ENCODE assay signal across 25 mouse cellular contexts in genomic region chr8:90068441-90068840, GRCm38 (mm10).
DNase-seq lines count a peak whose midpoint lies in the region; ATAC-seq lines count a peak whose summit lies in the region.
"Had no signal": no experiment of that assay in that cellular context is flagged by ENCODE, and none has a peak within 500 bp of the region (broad histone marks: within the 10 kb centered on the region; RNA-seq: fewer than 3 reads in every experiment).

No protein-coding gene starts in this region.

- peaks cover 36% of the 10 kb centered on the region for H3K4me1 ChIP-seq in forebrain, embryonic 10.5 days
- peaks cover 17% of the 10 kb centered on the region for H3K4me1 ChIP-seq in forebrain, embryonic 16.5 days (replicated peaks; ENCODE audit: control insufficient read depth, insufficient read depth, low read length)
- peaks cover 35% of the 10 kb centered on the region for H3K4me1 ChIP-seq in midbrain, embryonic 12.5 days
- peaks cover 29% of the 10 kb centered on the region for H3K4me1 ChIP-seq in midbrain, embryonic 14.5 days (ENCODE audit: control insufficient read depth, insufficient read depth, low read length)
- peaks cover 24% of the 10 kb centered on the region for H3K4me1 ChIP-seq in forebrain, embryonic 15.5 days
- H3K4me1 ChIP-seq: embryonic facial prominence, embryonic 15.5 days had no signal

- no peaks in the 10 kb centered on the region for H3K36me3 ChIP-seq in forebrain, embryonic 10.5 days (replicated peaks)
- H3K36me3 ChIP-seq in forebrain, embryonic 16.5 days (ENCODE audit: control insufficient read depth, insufficient read depth) = no peaks in the 10 kb centered on the region
- H3K36me3 ChIP-seq in midbrain, embryonic 12.5 days = no peaks in the 10 kb centered on the region
- H3K36me3 ChIP-seq in midbrain, embryonic 14.5 days (ENCODE audit: control insufficient read depth, insufficient read depth, low read length) = no peaks in the 10 kb centered on the region
- no peaks in the 10 kb centered on the region for H3K36me3 ChIP-seq in forebrain, embryonic 15.5 days
- H3K36me3 ChIP-seq: embryonic facial prominence, embryonic 12.5 days; embryonic facial prominence, embryonic 15.5 days; heart, embryonic 10.5 days; heart, embryonic 13.5 days; hindbrain, embryonic 12.5 days; hindbrain, embryonic 15.5 days had no signal

- no peaks in the 10 kb centered on the region for H3K27me3 ChIP-seq in forebrain, embryonic 10.5 days (ENCODE audit: poor library complexity, severe bottlenecking)
- no peaks in the 10 kb centered on the region for H3K27me3 ChIP-seq in forebrain, embryonic 16.5 days (replicated peaks; ENCODE audit: control insufficient read depth, insufficient read depth, low read length)
- no peaks in the 10 kb centered on the region for H3K27me3 ChIP-seq in midbrain, embryonic 12.5 days
- H3K27me3 ChIP-seq in midbrain, embryonic 14.5 days (ENCODE audit: control insufficient read depth, insufficient read depth, low read length) = no peaks in the 10 kb centered on the region
- H3K27me3 ChIP-seq in forebrain, embryonic 15.5 days = no peaks in the 10 kb centered on the region
- H3K27me3 ChIP-seq: embryonic facial prominence, embryonic 12.5 days; embryonic facial prominence, embryonic 15.5 days; heart, embryonic 13.5 days; hindbrain, embryonic 12.5 days; hindbrain, embryonic 15.5 days had no signal

- no peak overlapping the region for H3K9ac ChIP-seq in forebrain, embryonic 16.5 days (replicated peaks; ENCODE audit: low read depth, low read length)
- no peak overlapping the region for H3K9ac ChIP-seq in midbrain, embryonic 12.5 days (replicated peaks)
- H3K9ac ChIP-seq in midbrain, embryonic 14.5 days (replicated peaks; ENCODE audit: low read length) = no peak overlapping the region
- H3K9ac ChIP-seq in forebrain, embryonic 15.5 days (replicated peaks) = no peak overlapping the region
- H3K9ac ChIP-seq: embryonic facial prominence, embryonic 12.5 days; embryonic facial prominence, embryonic 15.5 days; heart, embryonic 13.5 days; hindbrain, embryonic 12.5 days; hindbrain, embryonic 15.5 days had no signal

- H3K27ac ChIP-seq in forebrain, embryonic 10.5 days = no peak overlapping the region
- H3K27ac ChIP-seq in forebrain, embryonic 16.5 days (ENCODE audit: low read length) = no peak overlapping the region
- H3K27ac ChIP-seq in midbrain, embryonic 12.5 days (replicated peaks) = 0 out of 2 replicates have a peak overlapping the region, but pooled peaks have one; percentile 1
- no peak overlapping the region for H3K27ac ChIP-seq in midbrain, embryonic 14.5 days (replicated peaks; ENCODE audit: low read depth, low read length)
- 0 out of 2 replicates have a peak overlapping the region, but pooled peaks have one; percentile 64 for H3K27ac ChIP-seq in forebrain, embryonic 15.5 days (replicated peaks)
- H3K27ac ChIP-seq: embryonic facial prominence, embryonic 12.5 days; embryonic facial prominence, embryonic 15.5 days; heart, adult 2 months; heart, embryonic 10.5 days; heart, embryonic 13.5 days had no signal

- peak; percentile 1 for DNase-seq in forebrain, embryonic 10.5 days (ENCODE audit: extremely low spot score, low spot score)
- DNase-seq in midbrain, embryonic 14.5 days = no peak
- DNase-seq in Muller cell, postnatal 12 days (ENCODE audit: inconsistent ontology term) = peak; percentile 62
- no peak for DNase-seq in ovary, postnatal 10 days (ENCODE audit: low spot score)
- DNase-seq: adrenal gland, postnatal 10 days; adrenal gland, postnatal 36 days; cerebellum, adult 11 months; cerebellum, adult 2 months; cerebellum, adult 9-11 months; cerebellum, postnatal 25 days; gastrocnemius, postnatal 10 days; gastrocnemius, postnatal 36 days; heart, adult 2 months; heart, postnatal 14 days; heart, postnatal 4 days had no signal

- no peak overlapping the region for H3K4me3 ChIP-seq in forebrain, embryonic 10.5 days
- H3K4me3 ChIP-seq in forebrain, embryonic 16.5 days (replicated peaks; ENCODE audit: low read length) = no peak overlapping the region
- no peak overlapping the region for H3K4me3 ChIP-seq in midbrain, embryonic 12.5 days
- H3K4me3 ChIP-seq in midbrain, embryonic 14.5 days (replicated peaks; ENCODE audit: low read depth, low read length) = no peak overlapping the region
- no peak overlapping the region for H3K4me3 ChIP-seq in forebrain, embryonic 15.5 days
- H3K4me3 ChIP-seq: embryonic facial prominence, embryonic 12.5 days; embryonic facial prominence, embryonic 15.5 days; heart, adult 2 months; heart, embryonic 10.5 days; heart, embryonic 13.5 days; hindbrain, embryonic 12.5 days; hindbrain, embryonic 15.5 days had no signal

- ATAC-seq in forebrain, embryonic 16.5 days = no peak
- no peak for ATAC-seq in midbrain, embryonic 12.5 days (ENCODE audit: low FRiP score, low read depth)
- no peak for ATAC-seq in midbrain, embryonic 14.5 days (ENCODE audit: low FRiP score, low TSS enrichment)
- no peak for ATAC-seq in forebrain, embryonic 15.5 days (replicated peaks)
- ATAC-seq: Patski had no signal

- H3K4me2 ChIP-seq in forebrain, embryonic 16.5 days (ENCODE audit: low read length) = no peak overlapping the region
- no peak overlapping the region for H3K4me2 ChIP-seq in midbrain, embryonic 12.5 days (replicated peaks)
- no peak overlapping the region for H3K4me2 ChIP-seq in midbrain, embryonic 14.5 days (ENCODE audit: low read length)
- no peak overlapping the region for H3K4me2 ChIP-seq in forebrain, embryonic 15.5 days (replicated peaks)
- H3K4me2 ChIP-seq: embryonic facial prominence, embryonic 12.5 days; embryonic facial prominence, embryonic 15.5 days; hindbrain, embryonic 12.5 days; hindbrain, embryonic 15.5 days had no signal

- H3K9me3 ChIP-seq in forebrain, embryonic 10.5 days = no peaks in the 10 kb centered on the region
- no peaks in the 10 kb centered on the region for H3K9me3 ChIP-seq in forebrain, embryonic 16.5 days (ENCODE audit: control insufficient read depth, low read length)
- no peaks in the 10 kb centered on the region for H3K9me3 ChIP-seq in midbrain, embryonic 12.5 days
- H3K9me3 ChIP-seq in midbrain, embryonic 14.5 days (ENCODE audit: control insufficient read depth, low read length) = no peaks in the 10 kb centered on the region
- no peaks in the 10 kb centered on the region for H3K9me3 ChIP-seq in forebrain, embryonic 15.5 days
- H3K9me3 ChIP-seq: embryonic facial prominence, embryonic 12.5 days; embryonic facial prominence, embryonic 15.5 days; heart, embryonic 10.5 days; heart, embryonic 13.5 days; hindbrain, embryonic 12.5 days; hindbrain, embryonic 15.5 days had no signal

- 81% methylated on average over 4 of the region's 4 CpGs for WGBS in forebrain, embryonic 10.5 days
- WGBS in forebrain, embryonic 16.5 days = 31% methylated on average over 4 of the region's 4 CpGs
- 73% methylated on average over 4 of the region's 4 CpGs for WGBS in midbrain, embryonic 12.5 days
- WGBS in midbrain, embryonic 14.5 days = 78% methylated on average over 4 of the region's 4 CpGs
- 24% methylated on average over 4 of the region's 4 CpGs for WGBS in forebrain, embryonic 15.5 days

Comparison
In these comparisons a context has a peak if more than half of its experiments do, and no peak if none do; other contexts are left out.
1. H3K27ac ChIP-seq: peak in midbrain, embryonic 12.5 days (single experiment) and forebrain, embryonic 15.5 days (single experiment); none in forebrain, embryonic 10.5 days (single experiment), forebrain, embryonic 16.5 days (single experiment) and midbrain, embryonic 14.5 days (single experiment).
2. DNase-seq: peak in forebrain, embryonic 10.5 days (single experiment) and Muller cell, postnatal 12 days (single experiment); none in midbrain, embryonic 14.5 days (single experiment) and ovary, postnatal 10 days (single experiment).